Mouse (Mus musculus) central nervous system, embryonic 18 days (tissue): Measurements from ENCODE around the gene Chtop. TPM values are rescaled to one million over a fixed set of nuclear protein-coding genes. Genes with fewer than 3 reads are reported as not detected.

Experiments
- polyA plus RNA-seq: library from polyadenylated mRNA; depleted of rRNA; stranded (reverse); fragments of >200 nt; gene quantifications from 2 replicates; pipeline ENCODE4 v1.2.3, GENCODE M21; 2012; rRNA removed

Chtop gene
- 200 and 201 TPM in 2 replicates for polyA plus RNA-seq

GRCm38 (mm10) chr3:90508950-90509746, at the start of gene Chtop:
Gene Chtop (minus strand): TSS chr3:90509498.

GRCm38 (mm10) chr3:90537141-90537904, 28.0 kb upstream of the Chtop start, which contains the start of gene S100a16:
Gene S100a16 (plus strand): TSS chr3:90537254.

GRCm38 (mm10) chr3:90526580-90526979, 17.3 kb upstream of the Chtop start, which contains the start of gene S100a14:
Gene S100a14 (plus strand): TSS chr3:90526856.

GRCm38 (mm10) chr3:90513796-90514590, 4.7 kb upstream of the Chtop start, which contains the start of the genes S100a1 and S100a13:
Gene S100a1 (minus strand): TSS chr3:90514392.
Gene S100a13 (plus strand): TSS chr3:90514435.

GRCm38 (mm10) chr3:90490696-90491256, 18.5 kb downstream of the Chtop start, which contains the start of gene Snapin:
Gene Snapin (minus strand): TSS chr3:90491033.

GRCm38 (mm10) chr3:90475831-90476611, 33.3 kb downstream of the Chtop start, which contains the start of gene Ilf2:
Gene Ilf2 (plus strand): TSS chr3:90476126.

GRCm38 (mm10) chr3:90465686-90466310, 43.5 kb downstream of the Chtop start, which contains the start of gene Npr1:
Gene Npr1 (minus strand): TSS chr3:90465866.

Other genes with a start within 250 kb of the Chtop start
- gene Dennd4b, start 244.3 kb downstream of the Chtop start, polyA plus RNA-seq, result 25.3 and 25.9 TPM in 2 replicates
- 24.3 and 31.8 TPM in 2 replicates for gene Gatad2b, start 216.3 kb downstream of the Chtop start, polyA plus RNA-seq
- 52.9 and 54.6 TPM in 2 replicates for gene Slc27a3, start 119.6 kb downstream of the Chtop start, polyA plus RNA-seq
- gene Ints3, start 75.9 kb downstream of the Chtop start, polyA plus RNA-seq, result 53.9 and 55.9 TPM in 2 replicates
- gene Npr1, start 43.6 kb downstream of the Chtop start, polyA plus RNA-seq, result 5.7 and 6.3 TPM in 2 replicates
- gene Ilf2, start 33.4 kb downstream of the Chtop start, polyA plus RNA-seq, result 168 and 169 TPM in 2 replicates
- 46.0 and 48.7 TPM in 2 replicates for gene Snapin, start 18.5 kb downstream of the Chtop start, polyA plus RNA-seq
- gene S100a1, start 4.9 kb upstream of the Chtop start, polyA plus RNA-seq, result 36.3 and 42.0 TPM in 2 replicates
- gene S100a13, start 4.9 kb upstream of the Chtop start, polyA plus RNA-seq, result 12.6 and 13.2 TPM in 2 replicates
- gene S100a14, start 17.4 kb upstream of the Chtop start, polyA plus RNA-seq, result 0.16 and 6.2 TPM in 2 replicates
- gene S100a16, start 27.8 kb upstream of the Chtop start, polyA plus RNA-seq, result 31.4 and 33.1 TPM in 2 replicates
- gene S100a3, start 51.1 kb upstream of the Chtop start, polyA plus RNA-seq, result 0.41 and 0.56 TPM in 2 replicates
- not detected in 2 replicates for gene S100a2, start 80.7 kb upstream of the Chtop start, polyA plus RNA-seq
- gene Gm42674, start 92.4 kb upstream of the Chtop start, polyA plus RNA-seq, result not detected in 2 replicates
- 6.6 and 8.4 TPM in 2 replicates for gene S100a4, start 94.3 kb upstream of the Chtop start, polyA plus RNA-seq
- not detected in 2 replicates for gene S100a5, start 99.0 kb upstream of the Chtop start, polyA plus RNA-seq
- gene S100a6, start 103.4 kb upstream of the Chtop start, polyA plus RNA-seq, result 28.5 and 123 TPM in 2 replicates
- 0.27 and 0.60 TPM in 2 replicates for gene S100a7a, start 144.5 kb upstream of the Chtop start, polyA plus RNA-seq
- gene S100a8, start 159.5 kb upstream of the Chtop start, polyA plus RNA-seq, result 1.2 and 7.6 TPM in 2 replicates
- 3.2 and 15.0 TPM in 2 replicates for gene S100a9, start 186.2 kb upstream of the Chtop start, polyA plus RNA-seq
- not detected in 2 replicates for gene Pglyrp4, start 217.4 kb upstream of the Chtop start, polyA plus RNA-seq